Mouse (Mus musculus) olfactory bulb, adult 2 months (tissue): Measurements from ENCODE around the gene Gm49384.

Experiments used
- CTCF ChIP-seq: fragments of 200-500 bp; IDR thresholded peaks from 2 replicates; pipeline ENCODE4 v1.5.1; 2012; ENCODE audit warnings: low read depth, mild to moderate bottlenecking, low read length, moderate library complexity; ENCODE audit not compliant: insufficient read depth
- POLR2A ChIP-seq: fragments of 200-500 bp; IDR thresholded peaks from 2 replicates; pipeline ENCODE4 v1.6.1; 2012; ENCODE audit warnings: mild to moderate bottlenecking, low read depth, low read length, moderate library complexity; ENCODE audit not compliant: insufficient read depth

GRCm38 (mm10) chr12:69238284-69238683 lies 34.2 kb upstream of the Gm49384 start:
- TF ChIP-seq CTCF = no peak
- no peak for TF ChIP-seq POLR2A
